Mouse (Mus musculus): ENCODE data around the gene Rpl34.

- no peak for TF ChIP-seq CTCF (IDR thresholded peaks at IDR 0.05; ENCODE audit: low read depth, low read length)
- TF ChIP-seq POLR2AphosphoS5 (IDR thresholded peaks at IDR 0.05; ENCODE audit: insufficient replicate concordance, low read depth, low read length): no peak
Measured at GRCm38 (mm10) chr3:130758157-130758841, 28.1 kb upstream of the Rpl34 start.

Data from G1E (cell line).